Mouse (Mus musculus) mouse trophoblast stem cell (cell line): ENCODE data around the gene Tfb2m.

Experiments
- in situ Hi-C, 2 experiments: fragments of 300-500 bp; cut with MseI, MboI; formaldehyde crosslinking; loops; 2 replicates in 1 of 2; 3 replicates in 1 of 2; pipeline ENCODE4 v1.15.1; 2025

Tfb2m gene

DNA sequence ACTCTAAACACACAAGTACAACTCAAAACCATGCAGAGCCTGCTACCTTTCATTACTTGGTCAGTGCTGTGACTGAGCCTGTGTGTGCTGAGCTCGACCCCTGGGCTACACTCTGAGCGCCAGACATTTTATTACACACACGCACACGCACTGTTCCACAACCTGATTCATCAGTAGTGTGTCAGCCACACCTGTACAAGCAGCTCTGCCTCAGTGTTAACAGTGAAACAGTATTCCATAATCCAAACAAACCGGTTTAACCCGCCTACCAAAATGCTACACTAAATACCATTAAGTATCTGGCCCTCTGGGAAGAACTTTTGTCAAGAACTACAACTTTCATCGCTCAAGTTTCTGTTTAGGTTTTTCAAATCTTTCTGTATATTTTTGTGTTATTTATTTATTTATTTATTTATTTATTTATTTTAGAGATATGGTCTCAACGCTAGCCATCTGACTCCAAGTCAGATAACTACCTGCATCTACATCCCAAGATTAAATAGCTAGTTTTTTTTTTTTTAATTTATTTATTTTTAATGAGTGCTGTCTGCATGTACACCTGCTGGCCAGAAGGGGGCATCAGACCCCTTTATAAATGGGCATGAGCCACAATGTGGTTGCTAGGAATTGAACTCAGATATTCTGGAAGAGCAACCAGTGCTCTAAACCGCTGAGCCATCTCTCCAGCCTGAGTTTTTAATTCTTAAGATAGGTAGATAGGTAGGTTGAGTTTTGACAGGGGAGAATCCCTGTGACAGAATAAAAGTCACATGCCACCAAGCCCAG, 39.3 kb downstream of the Tfb2m start:
- in situ Hi-C loops, result loop anchor here in 1 of 2 experiments (5.0 kb wide), 1 partner anchor 116 kb away; no protein-coding TSS in a partner anchor

GRCm38 (mm10) chr1:179502565-179502964, 43.5 kb downstream of the Tfb2m start:
- in situ Hi-C loops, result no loop called here

GRCm38 (mm10) chr1:179499257-179499656, 46.8 kb downstream of the Tfb2m start:
- in situ Hi-C loops, result no loop called here

- in situ Hi-C loops, result no loop called here
Measured at GRCm38 (mm10) chr1:179492908-179493307, 53.2 kb downstream of the Tfb2m start.

GRCm38 (mm10) chr1:179488520-179488919, 57.5 kb downstream of the Tfb2m start:
- in situ Hi-C loops, result no loop called here

- in situ Hi-C loops, result no loop called here
Measured at GRCm38 (mm10) chr1:179487990-179488389, 58.1 kb downstream of the Tfb2m start.

DNA sequence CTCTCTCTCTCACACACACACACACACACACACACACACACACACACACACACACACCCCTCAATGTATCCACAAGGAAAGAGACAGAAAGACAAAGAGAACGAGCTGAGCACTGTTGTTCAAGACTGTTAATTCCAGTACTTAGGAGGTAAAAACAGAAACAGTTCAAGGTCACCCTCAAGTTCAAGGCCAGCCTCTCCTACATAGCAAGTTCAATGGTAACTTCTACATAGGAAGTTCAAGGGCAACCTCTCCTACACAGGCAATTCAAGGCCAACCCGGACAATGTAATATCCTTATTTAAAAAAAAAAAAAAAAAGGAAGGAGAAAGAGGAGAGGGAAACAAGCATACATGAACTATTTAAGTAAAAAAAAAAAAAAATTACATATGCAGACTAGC, 58.8 kb downstream of the Tfb2m start:
- in situ Hi-C loops, result no loop called here

DNA sequence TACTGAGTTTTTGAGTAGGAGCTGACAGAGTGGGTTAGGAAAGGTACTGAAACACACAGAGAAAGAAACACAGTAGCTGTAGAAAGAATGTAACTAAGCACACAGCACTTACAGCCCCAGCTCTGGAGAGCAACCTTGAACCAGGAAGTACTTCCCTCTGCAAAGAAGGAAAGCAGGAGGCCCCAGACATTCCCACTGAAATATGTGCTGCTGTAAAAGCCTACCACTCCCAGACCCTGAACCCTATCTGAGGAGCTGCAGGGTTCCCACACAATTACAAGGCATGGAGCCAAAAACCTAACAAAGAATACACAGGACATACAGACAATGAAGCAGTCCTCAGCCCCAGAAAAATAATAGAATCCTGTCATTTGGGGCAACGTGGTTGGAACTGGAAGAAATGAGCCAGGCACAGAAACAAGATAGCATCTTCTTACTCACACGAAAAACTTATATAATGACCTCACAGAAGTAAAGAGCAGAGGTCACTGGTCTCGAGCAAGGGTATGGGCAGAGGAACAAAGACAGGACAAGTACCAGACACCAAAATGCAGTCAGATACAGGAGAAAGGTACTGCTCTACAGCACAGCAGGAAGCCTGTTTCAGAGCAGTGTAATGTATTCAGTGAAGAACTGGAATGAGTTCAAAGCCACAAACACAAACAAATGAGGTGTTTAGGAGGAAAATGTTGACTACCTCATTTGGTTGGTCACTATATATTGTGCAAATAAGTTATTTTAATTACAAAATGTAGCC, 60.1 kb downstream of the Tfb2m start:
- in situ Hi-C loops, result no loop called here

GRCm38 (mm10) chr1:179480862-179481261, 65.2 kb downstream of the Tfb2m start:
- in situ Hi-C loops, result no loop called here
